Mouse (Mus musculus): ENCODE data around the gene Cacybp. TPM values are rescaled to one million over a fixed set of nuclear protein-coding genes. Genes with fewer than 3 reads are reported as not detected.

The Cacybp gene
- 342 and 356 TPM in 2 replicates for polyA plus RNA-seq (2014; fragmentation: Nextera tagmentation; extraction: Ambion mirVana)

- ATAC-seq (ENCODE audit: low FRiP score) (peak; percentile 98), DNase-seq (ENCODE audit: low spot score, missing footprints) (peak; percentile 100)
- H3K4me3 ChIP-seq (ENCODE audit: low read depth, low read length), result peak within 1 kb of the TSS; percentile 77
- H3K27me3 ChIP-seq (ENCODE audit: control insufficient read depth, insufficient read depth, low read length), result no peaks in the 10 kb centered on the region
- peaks cover 17% of the 10 kb centered on the region for H3K4me1 ChIP-seq (ENCODE audit: control insufficient read depth, insufficient read depth, low read length)
- H3K4me2 ChIP-seq, result peak within 1 kb of the TSS; percentile 66
- no peaks in the 10 kb centered on the region for H3K9me3 ChIP-seq (ENCODE audit: control insufficient read depth, low read length)
- under 1% methylated on average over 76 of the region's 76 CpGs for WGBS
- no peaks in the 10 kb centered on the region for H3K36me3 ChIP-seq (ENCODE audit: control insufficient read depth, insufficient read depth, low read length)
- peak within 1 kb of the TSS; percentile 95 for H3K27ac ChIP-seq (ENCODE audit: low read depth, low read length)
- H3K9ac ChIP-seq (ENCODE audit: low read length), result peak within 1 kb of the TSS; percentile 91
Observed at GRCm38 (mm10) chr1:160212703-160213669, at the start of gene Cacybp. Gene Cacybp (minus strand): TSS chr1:160212875.

- Histone ChIP-seq H3K4me2 (no peak overlapping the region), H3K27me3 (ENCODE audit: control insufficient read depth, insufficient read depth, low read length) (no peaks in the 10 kb centered on the region), H3K9ac (ENCODE audit: low read length) (no peak overlapping the region), H3K27ac (ENCODE audit: low read depth, low read length) (no peak overlapping the region), H3K9me3 (ENCODE audit: control insufficient read depth, low read length) (no peaks in the 10 kb centered on the region), H3K4me1 (ENCODE audit: control insufficient read depth, insufficient read depth, low read length) (no peaks in the 10 kb centered on the region), H3K4me3 (ENCODE audit: low read depth, low read length) (no peak overlapping the region), H3K36me3 (ENCODE audit: control insufficient read depth, insufficient read depth, low read length) (no peaks in the 10 kb centered on the region)
- ATAC-seq (ENCODE audit: low FRiP score) (no peak), DNase-seq (ENCODE audit: low spot score, missing footprints) (no peak)
- WGBS, result 80% methylated on average over 4 of the region's 4 CpGs
Observed at GRCm38 (mm10) chr1:160262415-160262814, 49.7 kb upstream of the Cacybp start.

- Histone ChIP-seq H3K27ac (ENCODE audit: low read depth, low read length) (no peak overlapping the region), H3K9ac (ENCODE audit: low read length) (no peak overlapping the region), H3K4me1 (ENCODE audit: control insufficient read depth, insufficient read depth, low read length) (no peaks in the 10 kb centered on the region), H3K27me3 (ENCODE audit: control insufficient read depth, insufficient read depth, low read length) (no peaks in the 10 kb centered on the region), H3K4me2 (no peak overlapping the region), H3K4me3 (ENCODE audit: low read depth, low read length) (no peak overlapping the region), H3K36me3 (ENCODE audit: control insufficient read depth, insufficient read depth, low read length) (no peaks in the 10 kb centered on the region), H3K9me3 (ENCODE audit: control insufficient read depth, low read length) (no peaks in the 10 kb centered on the region)
- 86% methylated on average over 2 of the region's 2 CpGs for WGBS
- ATAC-seq (ENCODE audit: low FRiP score) (no peak), DNase-seq (ENCODE audit: low spot score, missing footprints) (no peak)
Observed at GRCm38 (mm10) chr1:160261849-160262248, 49.2 kb upstream of the Cacybp start.

- Histone ChIP-seq H3K4me1 (ENCODE audit: control insufficient read depth, insufficient read depth, low read length) (no peaks in the 10 kb centered on the region), H3K9ac (ENCODE audit: low read length) (no peak overlapping the region), H3K4me3 (ENCODE audit: low read depth, low read length) (no peak overlapping the region), H3K36me3 (ENCODE audit: control insufficient read depth, insufficient read depth, low read length) (no peaks in the 10 kb centered on the region), H3K27ac (ENCODE audit: low read depth, low read length) (no peak overlapping the region), H3K4me2 (no peak overlapping the region), H3K9me3 (ENCODE audit: control insufficient read depth, low read length) (no peaks in the 10 kb centered on the region), H3K27me3 (ENCODE audit: control insufficient read depth, insufficient read depth, low read length) (no peaks in the 10 kb centered on the region)
- DNase-seq (ENCODE audit: low spot score, missing footprints) (no peak), ATAC-seq (ENCODE audit: low FRiP score) (no peak)
- WGBS, result 86% methylated on average over 4 of the region's 4 CpGs
Observed at GRCm38 (mm10) chr1:160260605-160261004, 47.9 kb upstream of the Cacybp start.

- ATAC-seq (ENCODE audit: low FRiP score), result peak; percentile 55; the same call in 1 of the 2 replicates
- WGBS, result 70% methylated on average over 7 of the region's 7 CpGs
Observed at GRCm38 (mm10) chr1:160259884-160260283, 47.2 kb upstream of the Cacybp start.

GRCm38 (mm10) chr1:160253108-160253507 lies 40.4 kb upstream of the Cacybp start:
- no peaks in the 10 kb centered on the region for H3K9me3 ChIP-seq (ENCODE audit: control insufficient read depth, low read length)
- no peak overlapping the region for H3K4me3 ChIP-seq (ENCODE audit: low read depth, low read length)
- no peak overlapping the region for H3K27ac ChIP-seq (ENCODE audit: low read depth, low read length)
- H3K36me3 ChIP-seq (ENCODE audit: control insufficient read depth, insufficient read depth, low read length), result no peaks in the 10 kb centered on the region
- H3K4me2 ChIP-seq, result no peak overlapping the region
- DNase-seq (ENCODE audit: low spot score, missing footprints) (no peak), ATAC-seq (ENCODE audit: low FRiP score) (no peak)
- WGBS, result 78% methylated on average over 2 of the region's 2 CpGs
- H3K4me1 ChIP-seq (ENCODE audit: control insufficient read depth, insufficient read depth, low read length), result no peaks in the 10 kb centered on the region
- no peaks in the 10 kb centered on the region for H3K27me3 ChIP-seq (ENCODE audit: control insufficient read depth, insufficient read depth, low read length)
- no peak overlapping the region for H3K9ac ChIP-seq (ENCODE audit: low read length)

More at GRCm38 (mm10) chr1:160259884-160260283, 47.2 kb upstream of the Cacybp start:
- no peak for DNase-seq (ENCODE audit: low spot score, missing footprints)
- Histone ChIP-seq H3K27me3 (ENCODE audit: control insufficient read depth, insufficient read depth, low read length) (no peaks in the 10 kb centered on the region), H3K4me2 (no peak overlapping the region), H3K4me1 (ENCODE audit: control insufficient read depth, insufficient read depth, low read length) (no peaks in the 10 kb centered on the region), H3K36me3 (ENCODE audit: control insufficient read depth, insufficient read depth, low read length) (no peaks in the 10 kb centered on the region), H3K4me3 (ENCODE audit: low read depth, low read length) (no peak overlapping the region), H3K9me3 (ENCODE audit: control insufficient read depth, low read length) (no peaks in the 10 kb centered on the region), H3K9ac (ENCODE audit: low read length) (no peak overlapping the region), H3K27ac (ENCODE audit: low read depth, low read length) (no peak overlapping the region)

GRCm38 (mm10) chr1:160251388-160252007 lies 38.8 kb upstream of the Cacybp start:
- no peaks in the 10 kb centered on the region for H3K4me1 ChIP-seq (ENCODE audit: control insufficient read depth, insufficient read depth, low read length)
- ATAC-seq (ENCODE audit: low FRiP score) (no peak), DNase-seq (ENCODE audit: low spot score, missing footprints) (no peak)
- H3K27ac ChIP-seq (ENCODE audit: low read depth, low read length), result no peak overlapping the region
- no peaks in the 10 kb centered on the region for H3K36me3 ChIP-seq (ENCODE audit: control insufficient read depth, insufficient read depth, low read length)
- no peak overlapping the region for H3K9ac ChIP-seq (ENCODE audit: low read length)
- no peaks in the 10 kb centered on the region for H3K27me3 ChIP-seq (ENCODE audit: control insufficient read depth, insufficient read depth, low read length)
- no peak overlapping the region for H3K4me2 ChIP-seq
- no peaks in the 10 kb centered on the region for H3K9me3 ChIP-seq (ENCODE audit: control insufficient read depth, low read length)
- 80% methylated on average over 5 of the region's 5 CpGs for WGBS
- no peak overlapping the region for H3K4me3 ChIP-seq (ENCODE audit: low read depth, low read length)

- DNase-seq (ENCODE audit: low spot score, missing footprints) (no peak), ATAC-seq (ENCODE audit: low FRiP score) (no peak)
- Histone ChIP-seq H3K4me2 (no peak overlapping the region), H3K4me3 (ENCODE audit: low read depth, low read length) (no peak overlapping the region), H3K9me3 (ENCODE audit: control insufficient read depth, low read length) (no peaks in the 10 kb centered on the region), H3K36me3 (ENCODE audit: control insufficient read depth, insufficient read depth, low read length) (no peaks in the 10 kb centered on the region), H3K27ac (ENCODE audit: low read depth, low read length) (no peak overlapping the region), H3K27me3 (ENCODE audit: control insufficient read depth, insufficient read depth, low read length) (no peaks in the 10 kb centered on the region), H3K4me1 (ENCODE audit: control insufficient read depth, insufficient read depth, low read length) (no peaks in the 10 kb centered on the region), H3K9ac (ENCODE audit: low read length) (no peak overlapping the region)
- 74% methylated on average over 4 of the region's 4 CpGs for WGBS
Observed at GRCm38 (mm10) chr1:160250782-160251181, 38.1 kb upstream of the Cacybp start.

GRCm38 (mm10) chr1:160249786-160250185 lies 37.1 kb upstream of the Cacybp start:
- no peak for ATAC-seq (ENCODE audit: low FRiP score)
- Histone ChIP-seq H3K36me3 (ENCODE audit: control insufficient read depth, insufficient read depth, low read length) (no peaks in the 10 kb centered on the region), H3K4me3 (ENCODE audit: low read depth, low read length) (no peak overlapping the region), H3K9ac (ENCODE audit: low read length) (no peak overlapping the region), H3K27me3 (ENCODE audit: control insufficient read depth, insufficient read depth, low read length) (no peaks in the 10 kb centered on the region), H3K4me1 (ENCODE audit: control insufficient read depth, insufficient read depth, low read length) (no peaks in the 10 kb centered on the region), H3K9me3 (ENCODE audit: control insufficient read depth, low read length) (no peaks in the 10 kb centered on the region), H3K4me2 (no peak overlapping the region), H3K27ac (ENCODE audit: low read depth, low read length) (no peak overlapping the region)
- WGBS, result 76% methylated on average over 3 of the region's 3 CpGs
- no peak for DNase-seq (ENCODE audit: low spot score, missing footprints)
